Mouse (Mus musculus) gastrocnemius, adult 2 months (tissue): ENCODE measurements around the gene Pllp. TPM values are rescaled to one million over a fixed set of nuclear protein-coding genes. Genes with fewer than 3 reads are reported as not detected.

Source experiments
- DNase-seq: peaks from one replicate; pipeline ENCODE4 v3.0.0; 2022
- H3K27ac ChIP-seq: fragments of 200-600 bp; 2 replicates; pipeline ENCODE4 v1.8.1; 2022; ENCODE audit warnings: mild to moderate bottlenecking
- H3K4me3 ChIP-seq: fragments of 200-600 bp; 2 replicates; pipeline ENCODE4 v1.8.1; 2022; ENCODE audit warnings: mild to moderate bottlenecking, moderate library complexity
- CTCF ChIP-seq: fragments of 200-600 bp; IDR thresholded peaks from 2 replicates; pipeline ENCODE4 v1.8.1; 2022; ENCODE audit warnings: antibody characterized with exemption, mild to moderate bottlenecking, moderate library complexity
- intact Hi-C: fragments of 180-260 bp; cut with DNase I; formaldehyde crosslinking; loops from one replicate; pipeline ENCODE4 v1.15.1; 2025
- total RNA-seq, 2 experiments: library from RNA; stranded (reverse); gene quantifications; 2 replicates each; pipeline ENCODE4 v1.2.3; 2021

Gene Pllp
- total RNA-seq, 2 experiments from 2014 or later: 0.86 to 1.0 TPM

DNA sequence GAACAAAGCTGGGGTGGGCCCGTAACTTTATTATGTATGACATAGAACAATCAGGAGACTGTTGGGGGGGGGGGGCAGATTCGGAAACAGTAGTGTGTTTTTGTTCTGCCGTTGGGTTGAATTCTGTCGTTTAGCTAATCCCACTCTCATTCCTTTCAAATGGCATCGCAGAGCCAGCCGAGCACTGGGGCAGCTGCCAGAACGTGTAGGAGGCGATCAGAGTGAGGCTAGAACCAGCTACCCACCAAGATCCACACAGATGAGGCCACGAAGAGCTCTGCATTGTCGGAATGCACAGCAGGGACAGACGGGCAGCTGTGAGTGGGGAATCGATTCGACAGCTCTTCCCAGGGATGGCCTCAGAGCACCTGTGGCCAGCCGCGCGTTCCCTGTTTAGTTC lies 3.3 kb upstream of the Pllp start:
- no peak for TF ChIP-seq CTCF
- intact Hi-C loops: no loop called here
- DNase-seq: no peak
- H3K27ac ChIP-seq: no peak overlapping the region
- no peak overlapping the region for H3K4me3 ChIP-seq

DNA sequence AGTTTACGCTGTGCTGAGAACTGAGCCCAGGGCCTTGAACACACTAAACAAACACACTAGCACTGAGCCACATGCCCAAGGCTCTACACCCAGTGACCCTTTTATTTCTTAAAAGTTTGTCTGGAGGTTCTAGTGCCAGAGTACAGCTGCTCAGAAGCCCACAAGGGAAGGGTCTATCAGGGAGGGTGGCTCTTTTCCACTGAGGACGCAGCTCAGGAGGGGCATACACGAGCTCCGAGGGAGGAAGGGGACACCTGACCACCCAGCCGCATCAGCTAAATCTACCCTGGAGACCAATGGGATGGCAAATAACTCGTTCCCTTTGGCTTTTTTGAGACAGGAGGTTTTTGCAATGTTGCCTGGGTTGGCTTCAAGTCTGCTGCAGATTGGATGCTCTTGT lies 1.9 kb upstream of the Pllp start:
- no peak overlapping the region for H3K4me3 ChIP-seq
- intact Hi-C loops: no loop called here
- TF ChIP-seq CTCF: no peak
- no peak overlapping the region for H3K27ac ChIP-seq
- no peak for DNase-seq

DNA sequence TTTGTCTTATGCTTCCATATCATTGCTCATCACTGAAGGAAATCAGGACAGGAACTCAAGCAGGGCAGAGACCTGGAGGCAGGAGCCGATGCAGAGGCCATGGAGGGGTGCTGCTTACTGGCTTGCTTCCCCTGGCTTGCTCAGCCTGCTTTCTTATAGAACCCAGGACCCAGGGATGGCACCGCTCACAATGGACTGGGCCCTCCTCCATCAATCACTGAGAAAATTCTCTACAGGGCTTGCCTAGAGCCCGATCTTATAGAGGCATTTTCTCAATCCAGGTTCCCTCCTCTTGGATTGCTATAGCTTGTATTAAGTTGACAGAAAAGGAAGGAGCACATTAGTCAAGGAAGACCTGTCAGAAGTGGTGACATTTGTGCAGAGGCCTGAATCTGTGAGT lies 488 bp upstream of the Pllp start:
- Histone ChIP-seq H3K4me3 (peak overlapping the region; percentile 69), H3K27ac (no peak overlapping the region)
- no peak for TF ChIP-seq CTCF
- DNase-seq: no peak
- intact Hi-C loops: no loop called here

DNA sequence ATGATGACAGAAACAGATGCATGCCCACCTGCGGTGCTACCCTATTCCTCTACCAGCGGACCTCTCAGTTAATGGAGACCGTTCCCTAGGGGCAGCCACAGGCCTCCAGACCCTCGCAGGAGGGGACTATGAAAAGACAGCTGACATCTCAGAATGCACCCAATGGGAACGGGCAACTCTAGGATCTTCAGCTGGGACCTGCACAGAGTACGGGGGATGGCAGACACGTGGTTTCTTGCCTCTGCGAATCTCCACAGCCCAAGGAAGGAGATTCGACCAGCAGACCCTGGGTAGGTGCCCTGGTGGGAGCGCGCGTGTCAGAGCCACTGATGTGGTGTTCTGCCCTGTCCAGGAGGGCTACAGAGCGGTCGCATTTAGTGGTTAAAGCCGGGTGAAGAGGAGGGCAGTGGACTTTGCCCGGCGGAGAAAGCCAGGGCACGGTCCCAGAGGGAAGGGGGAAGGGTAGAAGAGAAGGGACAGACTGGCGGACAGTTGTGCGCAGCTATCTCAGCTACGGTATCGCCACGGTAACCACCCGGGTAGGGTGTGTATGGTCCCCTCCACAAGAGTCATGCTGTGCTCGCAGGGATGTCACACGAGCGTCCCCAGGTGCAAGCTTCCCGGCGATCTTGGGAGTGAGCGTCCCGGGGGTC lies 611 bp downstream of the Pllp start:
- no peak for DNase-seq
- TF ChIP-seq CTCF: no peak
- intact Hi-C loops: no loop called here
- peak overlapping the region; percentile 69 for H3K4me3 ChIP-seq
- H3K27ac ChIP-seq: peak overlapping the region; percentile 54

DNA sequence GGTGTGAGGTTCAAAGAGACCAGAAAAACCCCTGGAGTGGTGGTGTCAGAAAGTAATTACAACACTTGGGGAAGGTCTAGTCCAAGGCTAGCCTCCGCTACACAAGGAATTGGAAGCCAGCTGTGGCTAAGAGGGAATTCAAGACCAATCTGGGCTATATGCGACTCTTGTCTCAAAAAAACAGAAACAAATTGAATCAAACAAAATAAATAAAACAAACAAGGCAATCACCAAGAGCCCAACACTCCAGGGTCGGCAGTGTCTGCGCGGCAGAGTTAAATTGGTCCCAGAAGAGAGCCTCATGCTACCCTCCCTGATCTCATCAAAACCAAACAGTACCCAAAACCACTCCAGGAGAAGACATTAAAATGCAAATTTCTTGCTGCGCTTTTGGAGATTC lies 1.4 kb downstream of the Pllp start:
- intact Hi-C loops: no loop called here
- no peak for TF ChIP-seq CTCF
- no peak overlapping the region for H3K27ac ChIP-seq
- H3K4me3 ChIP-seq: no peak overlapping the region; the same call in 1 of the 2 replicates
- DNase-seq: no peak

DNA sequence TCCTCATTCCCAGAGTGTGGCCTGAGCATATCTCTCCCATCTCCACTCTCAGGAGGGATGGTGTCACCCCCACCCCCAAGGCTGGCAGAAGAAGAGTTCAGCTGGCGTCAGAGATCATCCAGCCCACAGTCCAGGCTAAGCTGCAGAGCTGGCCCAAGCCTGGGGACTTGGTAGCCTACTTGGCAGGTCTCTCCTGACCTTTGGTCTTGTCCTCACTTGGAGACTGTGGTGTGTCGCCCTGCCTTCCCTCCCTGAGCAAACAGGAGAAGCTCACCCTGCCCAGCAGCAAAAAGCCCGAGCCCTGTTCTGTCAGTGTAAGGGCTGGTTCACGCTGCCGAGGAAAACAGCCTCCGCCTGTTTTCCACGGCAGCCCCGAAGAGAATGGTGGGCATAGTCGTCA lies 10.1 kb downstream of the Pllp start:
- DNase-seq: peak; percentile 75
- peak overlapping the region; percentile 62 for H3K27ac ChIP-seq
- intact Hi-C loops: loop anchor here (5.0 kb wide), 1 partner anchor 89 kb away; no protein-coding TSS in a partner anchor
- H3K4me3 ChIP-seq: 0 out of 2 replicates have a peak overlapping the region, but pooled peaks have one; percentile 24
- TF ChIP-seq CTCF: no peak

DNA sequence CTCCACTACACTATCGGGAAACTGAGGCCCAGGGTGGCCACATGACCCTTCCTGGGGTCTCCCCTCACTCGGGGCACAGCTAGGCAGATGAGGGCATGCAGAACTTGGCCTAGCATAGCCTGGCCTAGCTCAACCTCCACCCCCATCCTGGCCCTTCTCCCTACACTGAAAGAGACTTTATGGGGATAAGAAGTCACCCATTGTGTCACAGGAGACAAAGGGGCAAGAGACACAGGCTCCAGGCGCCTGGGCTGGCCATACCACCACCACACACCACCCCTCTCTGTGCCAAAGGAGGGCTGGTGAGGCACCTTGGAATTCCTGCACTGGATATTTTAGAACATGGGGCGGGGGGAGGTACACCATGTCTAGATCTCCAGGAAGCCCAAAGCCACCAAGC lies 11.8 kb downstream of the Pllp start:
- no peak for TF ChIP-seq CTCF
- Histone ChIP-seq H3K4me3 (no peak overlapping the region), H3K27ac (no peak overlapping the region)
- DNase-seq: no peak
- intact Hi-C loops: no loop called here

DNA sequence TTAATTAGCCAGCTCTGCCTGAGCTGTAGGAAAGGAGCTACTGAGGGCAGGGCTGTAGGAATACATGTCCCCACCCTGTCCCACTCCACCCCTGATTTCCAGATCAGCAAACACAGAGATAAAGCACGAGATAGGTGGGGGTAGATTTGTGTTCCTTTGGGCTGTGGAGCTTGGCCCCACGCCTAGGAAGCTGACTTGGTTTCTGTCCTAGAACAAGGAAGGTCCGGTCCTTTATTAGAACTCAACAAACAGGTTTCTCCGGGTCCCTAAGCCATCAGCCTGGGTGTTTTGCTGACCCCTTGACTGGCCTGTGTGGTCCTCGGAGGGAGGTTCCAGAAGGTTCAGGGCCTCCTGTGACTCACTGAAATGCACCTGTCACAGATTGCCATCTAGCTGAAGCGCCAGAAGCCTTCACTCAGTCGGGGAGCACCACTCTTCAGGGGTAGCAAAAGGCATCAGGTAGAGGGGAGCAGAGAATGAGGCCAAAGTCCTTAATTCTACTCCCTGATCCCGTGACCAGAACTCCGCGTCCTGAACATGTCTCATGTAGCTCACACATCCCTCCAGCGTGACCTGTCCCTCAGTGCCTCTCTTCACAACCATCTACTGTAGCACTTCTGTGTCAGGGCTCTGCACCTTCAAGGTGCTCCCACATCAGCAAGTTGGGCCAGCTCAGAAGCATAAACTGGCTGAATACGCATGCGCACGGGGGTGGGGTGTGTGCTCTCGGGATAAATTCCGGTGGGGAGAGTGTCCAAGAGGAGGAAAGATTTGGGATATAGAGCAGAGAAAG lies 13.2 kb downstream of the Pllp start:
- no peak overlapping the region for H3K4me3 ChIP-seq
- H3K27ac ChIP-seq: peak overlapping the region; percentile 40
- intact Hi-C loops: no loop called here
- no peak for DNase-seq
- TF ChIP-seq CTCF: no peak

DNA sequence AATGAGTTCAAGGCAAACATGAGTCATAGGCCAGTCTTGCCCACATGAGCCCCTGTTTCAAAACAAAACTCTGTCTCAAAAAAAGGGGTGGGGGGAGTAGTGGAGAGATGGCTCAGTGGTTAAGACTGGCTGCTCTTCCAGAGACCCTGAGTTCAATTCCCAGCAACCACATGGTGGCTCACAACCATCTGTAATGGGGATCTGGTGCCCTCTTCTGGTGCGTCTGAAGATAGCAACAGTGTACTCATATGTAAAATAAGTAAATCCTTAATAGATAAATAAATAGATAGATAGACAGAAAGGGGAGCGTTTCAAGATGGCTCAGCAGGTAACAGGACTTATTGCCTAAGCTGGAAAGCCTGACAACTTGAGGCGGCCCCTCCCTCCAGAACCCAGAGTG lies 15.7 kb downstream of the Pllp start:
- intact Hi-C loops: no loop called here
- no peak for DNase-seq

DNA sequence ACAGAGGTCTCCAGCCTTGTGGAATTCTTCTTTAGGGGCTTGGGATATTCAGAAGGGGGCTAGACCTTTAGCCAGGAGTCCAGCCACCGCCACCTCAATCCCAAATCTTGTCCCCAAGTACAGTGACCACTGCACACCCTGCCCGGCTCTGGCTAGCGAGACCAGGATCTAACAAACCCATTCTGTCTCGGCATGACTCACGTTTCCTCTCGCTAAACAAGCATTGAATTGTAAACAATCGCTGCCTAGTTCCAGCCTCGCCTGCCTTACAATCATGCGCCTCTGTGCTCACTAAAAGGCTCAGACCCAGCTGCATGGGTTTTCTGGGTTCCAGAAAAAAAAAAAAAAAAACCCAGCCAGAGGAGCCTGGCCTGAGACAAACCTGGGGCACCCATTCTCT lies 17.5 kb downstream of the Pllp start:
- TF ChIP-seq CTCF: no peak
- intact Hi-C loops: no loop called here
- H3K27ac ChIP-seq: peak overlapping the region; percentile 84
- H3K4me3 ChIP-seq: peak overlapping the region; percentile 48
- no peak for DNase-seq

More for the DNA sequence above, 15.7 kb downstream of the Pllp start:
- peak; percentile 20; the same call in 1 of the 2 replicates for TF ChIP-seq CTCF
- no peak overlapping the region for H3K27ac ChIP-seq
- H3K4me3 ChIP-seq: no peak overlapping the region

DNA sequence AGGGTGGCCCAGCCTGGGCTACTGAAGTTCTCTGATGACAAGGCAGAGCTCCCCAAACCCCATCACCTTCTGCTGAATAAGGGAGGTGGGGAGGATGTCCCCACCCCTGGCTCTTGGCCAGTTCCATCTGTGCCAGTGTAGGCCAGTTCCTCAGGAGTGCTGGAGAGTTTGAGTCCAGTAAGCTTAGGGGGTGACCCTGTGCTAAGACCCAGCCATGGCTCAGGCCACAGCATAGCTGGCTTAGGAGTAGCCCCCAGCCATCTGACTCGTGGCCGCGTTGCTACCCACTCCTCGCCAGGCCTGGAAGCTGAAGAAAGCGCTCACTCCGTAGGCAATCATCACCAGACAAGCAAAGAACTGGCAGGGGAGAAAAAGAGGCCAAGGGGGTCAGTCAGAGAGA lies 20.2 kb downstream of the Pllp start:
- Histone ChIP-seq H3K27ac (no peak overlapping the region; the same call in 1 of the 2 replicates), H3K4me3 (no peak overlapping the region)

DNA sequence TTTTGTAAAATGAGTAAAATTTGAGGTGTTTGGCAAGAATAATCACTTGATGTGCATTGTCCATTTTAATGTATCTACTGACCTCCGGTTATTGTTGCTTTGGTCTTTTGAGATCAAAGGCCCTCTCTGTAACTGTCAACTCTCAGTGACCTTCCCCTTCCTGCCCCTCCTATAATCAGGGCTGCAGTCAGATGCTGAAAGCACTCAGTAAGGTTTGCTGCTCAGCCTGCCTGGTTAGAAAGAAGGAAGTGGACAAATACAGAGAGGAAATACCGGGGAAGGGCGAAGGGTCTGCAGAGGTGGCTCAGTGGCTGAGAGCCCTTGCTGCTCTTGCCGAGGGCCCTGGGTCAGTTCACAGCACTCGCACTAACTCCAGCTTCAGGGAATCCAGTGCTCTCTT lies 21.7 kb downstream of the Pllp start:
- TF ChIP-seq CTCF: no peak
- no peak for DNase-seq
- intact Hi-C loops: no loop called here
- H3K4me3 ChIP-seq: no peak overlapping the region
- peak overlapping the region; percentile 21; the same call in 1 of the 2 replicates for H3K27ac ChIP-seq

More for the DNA sequence above, 20.2 kb downstream of the Pllp start:
- no peak for DNase-seq
- intact Hi-C loops: no loop called here
- no peak for TF ChIP-seq CTCF
